Mouse (Mus musculus) hindbrain, embryonic 11.5 days (tissue): ENCODE measurements around the gene Cntn1. TPM values are rescaled to one million over a fixed set of nuclear protein-coding genes. Genes with fewer than 3 reads are reported as not detected.
A peak's percentile ranks its signal among the peaks of the same experiment; 100 is the strongest.

Source experiments
- ATAC-seq: fragments of 200-750 bp; cut with Nextera tagmentation; 2 replicates; pipeline ENCODE4 v1.8.0; 2017; ENCODE audit warnings: mild to moderate bottlenecking, moderate TSS enrichment, moderate library complexity; ENCODE audit not compliant: low FRiP score
- DNase-seq: peaks from one replicate; pipeline ENCODE4 v3.0.0-alpha.2; 2015; ENCODE audit warnings: low spot score
- H3K27ac ChIP-seq: fragments of 300-500 bp; sonication (generic); 2 replicates; pipeline ENCODE4 v1.5.1; 2014; ENCODE audit warnings: mild to moderate bottlenecking, low read depth, low read length
- H3K27me3 ChIP-seq: fragments of 300-500 bp; sonication (generic); 2 replicates; pipeline ENCODE4 v1.6.1; 2014; ENCODE audit warnings: mild to moderate bottlenecking, low read length, moderate library complexity, mixed read lengths; ENCODE audit not compliant: control insufficient read depth, insufficient read depth
- H3K36me3 ChIP-seq: fragments of 300-500 bp; sonication (generic); 2 replicates; pipeline ENCODE4 v1.6.1; 2014; ENCODE audit warnings: mild to moderate bottlenecking, low read length, moderate library complexity, mixed read lengths; ENCODE audit not compliant: control insufficient read depth, insufficient read depth
- H3K4me1 ChIP-seq: fragments of 300-500 bp; sonication (generic); replicated peaks from 2 replicates; pipeline ENCODE4 v1.6.1; 2014; ENCODE audit warnings: low read length, mixed read lengths; ENCODE audit not compliant: control insufficient read depth, insufficient read depth
- H3K4me2 ChIP-seq: fragments of 300-500 bp; sonication (generic); replicated peaks from 2 replicates; pipeline ENCODE4 v1.6.1; 2014; ENCODE audit warnings: mild to moderate bottlenecking, low read depth, low read length
- H3K4me3 ChIP-seq: fragments of 300-500 bp; sonication (generic); 2 replicates; pipeline ENCODE4 v1.5.1; 2014; ENCODE audit warnings: low read depth, low read length
- H3K9ac ChIP-seq: fragments of 300-500 bp; sonication (generic); 2 replicates; pipeline ENCODE4 v1.6.1; 2014; ENCODE audit warnings: low read depth, low read length
- H3K9me3 ChIP-seq: fragments of 300-500 bp; sonication (generic); 2 replicates; pipeline ENCODE4 v1.6.1; 2016; ENCODE audit warnings: low read length; ENCODE audit not compliant: control insufficient read depth
- WGBS: fragments of 180-500 bp; shearing (Covaris S2); extraction: QIAGEN DNeasy Blood & Tissue Kit; methylation state at CpG from one replicate; pipeline ENCODE4 v1.1.7; 2014; 5-methylcytosine and 5-hydroxymethylcytosine counted together
- polyA plus RNA-seq: library from polyadenylated mRNA; unstranded; fragments of >200 nt; fragmentation: Nextera tagmentation; extraction: Ambion mirVana; gene quantifications from 2 replicates; pipeline ENCODE4 v1.2.1, GENCODE M21; 2014

The Cntn1 gene
- polyA plus RNA-seq, 1 experiment from 2014 or later: 4.5 TPM

- Histone ChIP-seq H3K36me3 (no peaks in the 10 kb centered on the region), H3K4me2 (no peak overlapping the region), H3K4me1 (no peaks in the 10 kb centered on the region), H3K4me3 (no peak overlapping the region), H3K27ac (no peak overlapping the region), H3K9me3 (no peaks in the 10 kb centered on the region), H3K9ac (no peak overlapping the region), H3K27me3 (no peaks in the 10 kb centered on the region)
- peak; percentile 25 for DNase-seq
- ATAC-seq: peak; percentile 85
- 47% methylated on average over 5 of the region's 5 CpGs for WGBS
These were observed 48.6 kb downstream of the Cntn1 start for GRCm38 (mm10) chr15:92099410-92100174.

- DNase-seq (no peak), ATAC-seq (no peak)
- Histone ChIP-seq H3K27me3 (no peaks in the 10 kb centered on the region), H3K27ac (no peak overlapping the region), H3K4me3 (no peak overlapping the region), H3K4me1 (no peaks in the 10 kb centered on the region), H3K9me3 (no peaks in the 10 kb centered on the region), H3K4me2 (no peak overlapping the region), H3K9ac (no peak overlapping the region), H3K36me3 (no peaks in the 10 kb centered on the region)
- WGBS: 89% methylated on average over 9 of the region's 9 CpGs
These were observed 51.0 kb downstream of the Cntn1 start for GRCm38 (mm10) chr15:92101956-92102355.

DNA sequence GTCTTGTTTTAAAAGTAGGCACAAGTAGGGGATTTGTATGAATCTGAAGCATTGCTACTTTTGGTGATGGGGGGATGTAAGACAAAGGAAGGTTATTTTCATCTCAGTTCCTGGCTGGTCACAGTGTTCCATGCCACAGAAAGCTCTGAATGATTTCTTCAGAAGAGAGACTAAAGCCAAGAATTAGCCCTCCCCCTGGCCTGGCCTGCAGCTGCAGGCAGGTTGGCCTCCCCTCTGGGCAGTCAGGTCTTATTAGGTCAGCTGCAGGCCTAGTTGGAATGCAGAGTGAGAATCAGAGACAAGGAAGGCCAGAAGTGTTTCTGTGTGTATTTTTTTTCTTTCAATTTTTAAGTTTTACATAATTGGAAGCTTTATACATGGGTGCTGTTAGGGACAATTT, 61.5 kb downstream of the Cntn1 start:
- Histone ChIP-seq H3K9me3 (no peaks in the 10 kb centered on the region), H3K4me3 (no peak overlapping the region), H3K36me3 (no peaks in the 10 kb centered on the region), H3K27ac (no peak overlapping the region), H3K9ac (no peak overlapping the region), H3K4me1 (no peaks in the 10 kb centered on the region), H3K4me2 (no peak overlapping the region), H3K27me3 (no peaks in the 10 kb centered on the region)
- DNase-seq: no peak
- no peak for ATAC-seq

- Histone ChIP-seq H3K27ac (no peak overlapping the region), H3K36me3 (no peaks in the 10 kb centered on the region), H3K4me3 (no peak overlapping the region), H3K9me3 (no peaks in the 10 kb centered on the region), H3K27me3 (no peaks in the 10 kb centered on the region), H3K4me2 (no peak overlapping the region), H3K9ac (no peak overlapping the region), H3K4me1 (no peaks in the 10 kb centered on the region)
- 95% methylated on average over 3 of the region's 3 CpGs for WGBS
- DNase-seq (no peak), ATAC-seq (no peak)
These were observed 82.0 kb downstream of the Cntn1 start for GRCm38 (mm10) chr15:92132936-92133335.

DNA sequence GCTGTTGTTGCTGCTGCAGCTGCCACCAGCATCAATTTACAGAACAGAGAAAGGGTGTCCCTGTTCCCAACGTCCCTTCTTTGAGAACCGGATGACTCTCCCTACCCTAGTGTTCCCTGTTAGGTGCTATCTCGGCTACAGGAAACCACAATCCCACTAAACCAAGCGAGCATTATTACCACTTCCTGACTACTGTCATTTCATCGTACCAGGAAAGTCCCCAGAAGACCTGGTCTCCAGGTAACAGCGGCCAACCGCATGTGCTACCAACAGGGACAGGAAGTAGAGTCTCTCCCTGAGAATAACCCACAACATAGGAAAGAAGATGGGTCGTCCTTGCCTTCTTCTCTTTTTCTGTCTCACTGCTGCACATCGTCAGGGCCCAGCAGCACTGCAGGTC, 83.3 kb downstream of the Cntn1 start:
- ATAC-seq (no peak), DNase-seq (no peak)
- Histone ChIP-seq H3K36me3 (no peaks in the 10 kb centered on the region), H3K4me3 (no peak overlapping the region), H3K4me2 (no peak overlapping the region), H3K4me1 (no peaks in the 10 kb centered on the region), H3K27me3 (no peaks in the 10 kb centered on the region), H3K9me3 (no peaks in the 10 kb centered on the region), H3K9ac (no peak overlapping the region), H3K27ac (no peak overlapping the region)
- WGBS: 79% methylated on average over 9 of the region's 9 CpGs

DNA sequence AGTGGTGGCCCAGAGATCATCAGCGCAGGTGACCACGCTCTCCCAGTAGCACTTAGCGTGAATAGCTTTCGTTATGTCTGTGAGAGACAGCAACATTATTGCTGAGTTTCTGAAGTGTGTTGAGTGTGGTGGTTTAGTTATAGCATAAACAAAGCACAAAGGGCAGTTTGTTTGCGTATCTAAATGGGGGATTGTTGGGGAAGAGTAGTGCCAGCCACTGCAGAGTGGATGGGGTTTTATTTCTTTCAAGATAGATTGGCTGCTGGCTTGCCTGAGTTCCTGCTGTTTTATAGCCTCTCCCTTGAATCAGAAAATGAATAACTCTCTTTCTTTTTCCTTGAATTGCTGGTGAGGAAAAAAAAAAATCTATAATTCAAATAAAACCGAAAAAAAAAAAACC, 86.1 kb downstream of the Cntn1 start:
- Histone ChIP-seq H3K4me3 (no peak overlapping the region), H3K9me3 (no peaks in the 10 kb centered on the region), H3K27ac (no peak overlapping the region), H3K4me1 (no peaks in the 10 kb centered on the region), H3K36me3 (no peaks in the 10 kb centered on the region), H3K9ac (no peak overlapping the region), H3K27me3 (no peaks in the 10 kb centered on the region), H3K4me2 (no peak overlapping the region)
- ATAC-seq (no peak), DNase-seq (no peak)
- 78% methylated on average over 6 of the region's 6 CpGs for WGBS

DNA sequence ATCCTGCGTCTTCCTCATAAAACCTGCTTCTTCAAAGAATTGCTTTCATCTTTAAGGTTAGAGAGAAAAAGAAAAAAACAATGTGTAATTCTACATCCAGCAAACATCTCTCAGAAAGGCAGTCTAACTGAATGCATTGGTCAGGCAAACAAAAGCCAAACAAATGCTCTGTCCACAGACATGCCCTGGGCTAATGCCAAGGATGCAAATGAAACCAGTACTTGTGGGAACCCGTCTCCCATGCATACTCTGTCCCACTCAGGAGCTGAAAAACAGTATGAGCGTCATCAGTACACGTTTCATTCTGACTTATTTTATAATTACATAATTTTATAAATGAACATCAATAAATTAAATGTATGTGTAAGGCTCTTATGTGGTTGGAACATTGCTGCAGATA, 91.0 kb downstream of the Cntn1 start:
- ATAC-seq (no peak), DNase-seq (no peak)
- H3K27ac ChIP-seq: no peak overlapping the region
- no peak overlapping the region for H3K4me2 ChIP-seq
- no peaks in the 10 kb centered on the region for H3K27me3 ChIP-seq
- H3K4me1 ChIP-seq: no peaks in the 10 kb centered on the region
- H3K9ac ChIP-seq: no peak overlapping the region
- H3K9me3 ChIP-seq: no peaks in the 10 kb centered on the region
- H3K4me3 ChIP-seq: no peak overlapping the region
- 76% methylated on average over 4 of the region's 4 CpGs for WGBS
- no peaks in the 10 kb centered on the region for H3K36me3 ChIP-seq

- Histone ChIP-seq H3K9me3 (no peaks in the 10 kb centered on the region), H3K4me3 (no peak overlapping the region), H3K9ac (no peak overlapping the region), H3K27me3 (no peaks in the 10 kb centered on the region), H3K27ac (no peak overlapping the region), H3K36me3 (no peaks in the 10 kb centered on the region), H3K4me2 (no peak overlapping the region), H3K4me1 (no peaks in the 10 kb centered on the region)
- no peak for DNase-seq
- ATAC-seq: no peak
- 67% methylated on average over 2 of the region's 2 CpGs for whole genome bisulfite sequencing
These were observed 104.0 kb downstream of the Cntn1 start for GRCm38 (mm10) chr15:92154921-92155320.

- Histone ChIP-seq H3K36me3 (no peaks in the 10 kb centered on the region), H3K27me3 (no peaks in the 10 kb centered on the region), H3K4me3 (peak overlapping the region; percentile 29), H3K9ac (no peak overlapping the region), H3K27ac (peak overlapping the region; percentile 32; the same call in 1 of the 2 replicates), H3K9me3 (no peaks in the 10 kb centered on the region), H3K4me2 (peak overlapping the region; percentile 27), H3K4me1 (no peaks in the 10 kb centered on the region)
- DNase-seq (no peak), ATAC-seq (no peak; the same call in 1 of the 2 replicates)
- WGBS: 60% methylated on average over 10 of the region's 10 CpGs
These were observed 109.8 kb downstream of the Cntn1 start for GRCm38 (mm10) chr15:92160855-92161162.
